Mouse (Mus musculus): ENCODE results near the gene Ano6.

GRCm38 (mm10) chr15:95980641-95981040 is 190.0 kb downstream of the Ano6 start:
- TF ChIP-seq POLR2A (IDR thresholded peaks at IDR 0.05; ENCODE audit: control insufficient read depth, low read depth, low read length) (no peak), CTCF (IDR thresholded peaks at IDR 0.05; ENCODE audit: control insufficient read depth, insufficient read depth, insufficient replicate concordance, low read depth, low read length) (no peak)

Measured in testis, adult 2 months (tissue).